Mouse (Mus musculus) MEL (cell line): ENCODE measurements around the gene Mip.

Experiments used
- BHLHE40 ChIP-seq: IDR thresholded peaks from 2 replicates; pipeline ENCODE4 v1.6.1; 2012; ENCODE audit warnings: low read depth, mild to moderate bottlenecking, inconsistent platforms, low read length, improper control_type of control experiment, borderline replicate concordance
- CTCF ChIP-seq, 3 experiments: IDR thresholded peaks in 2 of 3; conservative IDR thresholded peaks in 1 of 3; 2 replicates each; pipeline ENCODE4 v1.5.1; 2011 to 2012; ENCODE audit warnings: low read length in 3 of 3, low read depth in 2 of 3, mild to moderate bottlenecking in 2 of 3, improper control_type of control experiment in 1 of 3, inconsistent platforms in 1 of 3, mixed read lengths in 1 of 3, moderate library complexity in 1 of 3; ENCODE audit not compliant: control insufficient read depth in 1 of 3, insufficient read depth in 1 of 3, poor library complexity in 1 of 3, severe bottlenecking in 1 of 3

DNA sequence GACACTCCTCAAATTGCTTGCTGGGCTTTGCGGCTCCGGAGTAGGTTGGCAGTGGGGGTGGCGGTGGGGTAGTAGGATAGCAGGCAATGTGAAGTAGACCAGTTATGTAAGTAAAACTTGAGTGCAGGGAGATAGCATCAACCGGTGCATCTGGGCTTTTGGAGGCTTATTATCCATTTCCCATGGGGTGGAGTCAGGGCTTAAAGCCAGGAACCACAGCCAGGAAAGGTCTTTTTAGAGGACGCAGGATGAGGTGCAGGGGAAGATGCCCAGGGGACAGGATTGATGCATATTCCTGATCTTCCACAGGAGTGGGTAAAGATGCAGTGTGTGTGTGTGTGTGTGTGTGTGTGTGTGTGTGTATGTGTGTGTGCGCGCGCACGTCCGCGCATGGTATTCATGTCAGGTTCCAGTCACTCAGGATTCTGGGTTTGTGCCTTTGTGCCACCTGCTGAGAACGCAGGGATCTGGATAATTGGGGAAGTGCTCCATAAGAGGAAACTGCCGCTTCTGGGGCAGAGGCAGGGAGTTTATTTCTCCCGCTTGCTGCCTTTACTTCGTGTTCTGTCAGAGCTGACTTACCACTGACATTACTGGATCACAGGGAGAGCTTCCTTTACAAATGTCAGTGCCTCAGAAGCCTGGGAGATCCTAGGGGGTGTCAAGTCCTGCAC lies 12.3 kb downstream of the Mip start:
- TF ChIP-seq BHLHE40 = no peak
- no peak for TF ChIP-seq CTCF (IDR thresholded peaks at IDR 0.05 in 2 of 3, conservative IDR thresholded peaks at IDR 0.05 in 1 of 3; ENCODE audit: control insufficient read depth in 1 of 3, insufficient read depth in 1 of 3, low read depth in 2 of 3, low read length in 3 of 3, poor library complexity in 1 of 3, severe bottlenecking in 1 of 3)
